Mouse (Mus musculus) ES-Bruce4 (cell line): Measurements from ENCODE around the gene Coq5. TPM values are rescaled to one million over a fixed set of nuclear protein-coding genes. Genes with fewer than 3 reads are reported as not detected.

Experiments
- H3K27ac ChIP-seq: 2 replicates; pipeline ENCODE4 v1.5.1; 2012; ENCODE audit warnings: low read length, inconsistent platforms; ENCODE audit not compliant: insufficient read depth
- H3K27me3 ChIP-seq: 2 replicates; pipeline ENCODE4 v1.6.1; 2012; ENCODE audit warnings: mild to moderate bottlenecking, low read length, inconsistent platforms; ENCODE audit not compliant: control insufficient read depth, poor library complexity, insufficient read depth, severe bottlenecking
- H3K36me3 ChIP-seq: 2 replicates; pipeline ENCODE4 v1.6.1; 2012; ENCODE audit warnings: inconsistent platforms, mild to moderate bottlenecking, low read length, moderate library complexity; ENCODE audit not compliant: control insufficient read depth, poor library complexity, insufficient read depth, severe bottlenecking
- H3K4me1 ChIP-seq: one replicate; pipeline ENCODE4 v1.8.1; 2011; ENCODE audit warnings: low read length; ENCODE audit not compliant: control insufficient read depth, insufficient read depth
- H3K4me3 ChIP-seq: 2 replicates; pipeline ENCODE4 v1.5.1; 2011; ENCODE audit warnings: low read depth, mild to moderate bottlenecking, low read length
- H3K9ac ChIP-seq: 2 replicates; pipeline ENCODE4 v1.6.1; 2012; ENCODE audit warnings: low read depth, mild to moderate bottlenecking, inconsistent platforms; ENCODE audit not compliant: poor library complexity, severe bottlenecking
- H3K9me3 ChIP-seq: replicated peaks from 2 replicates; pipeline ENCODE4 v1.6.1; 2012; ENCODE audit warnings: mild to moderate bottlenecking, low read length, inconsistent platforms; ENCODE audit not compliant: control insufficient read depth, poor library complexity, insufficient read depth, severe bottlenecking
- CTCF ChIP-seq: IDR thresholded peaks from one replicate; pipeline ENCODE4 v1.8.1; 2011; ENCODE audit warnings: low read depth, low read length
- EP300 ChIP-seq: IDR thresholded peaks from 2 replicates; pipeline ENCODE4 v1.6.1; 2011; ENCODE audit warnings: low read depth, low read length; ENCODE audit not compliant: insufficient read depth
- POLR2A ChIP-seq: IDR thresholded peaks from one replicate; pipeline ENCODE4 v1.8.1; 2011; ENCODE audit warnings: low read length; ENCODE audit not compliant: insufficient read depth
- polyA plus RNA-seq: library from polyadenylated mRNA; stranded (reverse); fragments of >200 nt; gene quantifications from 2 replicates; pipeline ENCODE4 v1.2.4, GENCODE M21; 2011; ENCODE audit warnings: low read depth; ENCODE audit not compliant: missing spikeins, insufficient read depth, insufficient read length

Coq5 gene
- polyA plus RNA-seq, 1 experiment, result 28.3 TPM

DNA sequence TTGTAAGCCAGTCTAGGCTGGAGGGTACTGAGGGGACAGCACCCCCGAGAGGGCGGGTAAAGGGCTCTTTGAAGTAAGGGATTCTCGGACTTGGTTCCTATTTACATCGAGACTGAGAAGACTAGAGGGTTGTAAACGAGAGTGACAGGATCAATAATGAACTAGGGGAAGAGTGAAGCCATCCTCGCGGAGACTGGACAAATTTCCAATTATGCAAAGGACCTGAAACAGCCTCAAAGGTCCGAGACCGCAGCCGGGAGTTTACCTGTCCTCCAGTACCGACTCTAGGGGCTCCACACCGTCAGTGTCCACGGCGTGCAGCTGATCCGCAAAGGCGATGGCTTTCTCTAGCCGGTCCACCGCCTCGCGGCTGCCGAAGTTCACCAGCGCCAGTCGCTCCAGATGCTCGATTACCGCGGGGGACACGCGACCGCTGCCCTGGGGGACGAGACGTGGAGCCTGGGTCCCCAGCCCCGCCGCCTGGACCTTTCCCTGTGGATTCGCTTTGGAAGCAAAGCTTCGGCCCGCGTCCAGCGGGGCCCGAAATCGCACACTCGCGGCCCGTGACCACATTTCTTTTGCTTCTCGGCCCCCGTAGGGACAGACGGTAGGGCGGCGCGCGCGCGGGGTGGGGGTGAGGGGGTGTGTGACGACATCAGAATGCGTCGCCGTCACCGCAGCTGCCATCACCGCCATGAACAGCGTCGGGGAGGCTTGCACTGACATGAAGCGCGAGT lies 61.3 kb downstream of the Coq5 start, which contains the start of the genes Gatc and Triap1:
Gatc (minus strand) TSS at position 602 of the 737 bp plus-strand sequence.
Triap1 (plus strand) TSS at position 649 of the 737 bp plus-strand sequence.
- TF ChIP-seq POLR2A (peak; percentile 34), EP300 (peak; percentile 70; the same call in 1 of the 2 replicates), CTCF (no peak)
- peak within 1 kb of the TSS; percentile 80 for H3K9ac ChIP-seq
- H3K27ac ChIP-seq, result no peak within 1 kb of the TSS
- no peaks in the 10 kb centered on the region for H3K9me3 ChIP-seq
- H3K4me3 ChIP-seq, result peak within 1 kb of the TSS; percentile 76
- H3K36me3 ChIP-seq, result peaks cover 31% of the 10 kb centered on the region
- no peaks in the 10 kb centered on the region for H3K27me3 ChIP-seq
- H3K4me1 ChIP-seq, result no peaks in the 10 kb centered on the region

GRCm38 (mm10) chr5:115341314-115342165 lies 62.1 kb downstream of the Coq5 start:
- Histone ChIP-seq H3K27ac (no peak overlapping the region), H3K9ac (peak overlapping the region; percentile 80), H3K27me3 (no peaks in the 10 kb centered on the region), H3K36me3 (peaks cover 31% of the 10 kb centered on the region), H3K9me3 (no peaks in the 10 kb centered on the region), H3K4me1 (no peaks in the 10 kb centered on the region), H3K4me3 (peak overlapping the region; percentile 76)
- no peak for TF ChIP-seq POLR2A
- no peak for TF ChIP-seq EP300
- no peak for TF ChIP-seq CTCF

Other genes starting within 250 kb of the Coq5 start
- not detected in 2 replicates for gene Gm10401, start 181.4 kb upstream of the Coq5 start, polyA plus RNA-seq
- 44.8 and 52.1 TPM in 2 replicates for gene Acads, start 160.3 kb upstream of the Coq5 start, polyA plus RNA-seq
- gene Unc119b, start 144.7 kb upstream of the Coq5 start, polyA plus RNA-seq, result 35.5 and 36.9 TPM in 2 replicates
- 137 and 139 TPM in 2 replicates for gene Mlec, start 121.5 kb upstream of the Coq5 start, polyA plus RNA-seq
- 8.1 and 11.4 TPM in 2 replicates for gene Cabp1, start 85.3 kb upstream of the Coq5 start, polyA plus RNA-seq
- 76.1 and 79.9 TPM in 2 replicates for gene Pop5, start 43.8 kb upstream of the Coq5 start, polyA plus RNA-seq
- gene Rnf10, start 6.8 kb upstream of the Coq5 start, polyA plus RNA-seq, result 180 and 185 TPM in 2 replicates
- 556 and 609 TPM in 2 replicates for gene Dynll1, start 21.3 kb downstream of the Coq5 start, polyA plus RNA-seq
- gene Srsf9, start 47.5 kb downstream of the Coq5 start, polyA plus RNA-seq, result 107 and 111 TPM in 2 replicates
- gene Gatc, start 61.5 kb downstream of the Coq5 start, polyA plus RNA-seq, result 12.9 and 17.3 TPM in 2 replicates
- gene Triap1, start 61.6 kb downstream of the Coq5 start, polyA plus RNA-seq, result 21.6 and 22.9 TPM in 2 replicates
- 319 and 337 TPM in 2 replicates for gene Cox6a1, start 69.3 kb downstream of the Coq5 start, polyA plus RNA-seq
- 48.7 and 49.2 TPM in 2 replicates for gene Msi1, start 149.9 kb downstream of the Coq5 start, polyA plus RNA-seq
- 55.4 and 63.2 TPM in 2 replicates for gene Pla2g1b, start 186.6 kb downstream of the Coq5 start, polyA plus RNA-seq
- gene Sirt4, start 205.1 kb downstream of the Coq5 start, polyA plus RNA-seq, result 22.2 and 28.3 TPM in 2 replicates
- 35.1 and 38.1 TPM in 2 replicates for gene Pxn, start 227.0 kb downstream of the Coq5 start, polyA plus RNA-seq